Mouse (Mus musculus) heart, adult 2 months (tissue): ENCODE measurements around the gene Tnrc18. TPM values are rescaled to one million over a fixed set of nuclear protein-coding genes. Genes with fewer than 3 reads are reported as not detected.

Experiments used
- DNase-seq, 2 experiments: peaks; one replicate each; pipeline ENCODE4 v3.0.0; 2021
- H3K27ac ChIP-seq: fragments of 200-600 bp; 2 replicates; pipeline ENCODE4 v1.8.1; 2022
- H3K27me3 ChIP-seq: fragments of 200-500 bp; 2 replicates; pipeline ENCODE4 v1.6.1; 2012; ENCODE audit warnings: mild to moderate bottlenecking, low read length, inconsistent platforms, mixed read lengths; ENCODE audit not compliant: control insufficient read depth, insufficient read depth
- H3K36me3 ChIP-seq: fragments of 200-500 bp; 2 replicates; pipeline ENCODE4 v1.6.1; 2012; ENCODE audit warnings: low read length, inconsistent platforms; ENCODE audit not compliant: control insufficient read depth, insufficient read depth
- H3K4me1 ChIP-seq: fragments of 200-500 bp; 2 replicates; pipeline ENCODE4 v1.6.1; 2011; ENCODE audit warnings: low read length; ENCODE audit not compliant: control insufficient read depth, insufficient read depth
- H3K4me3 ChIP-seq: fragments of 200-600 bp; 2 replicates; pipeline ENCODE4 v1.8.1; 2022
- H3K79me2 ChIP-seq: fragments of 200-500 bp; replicated peaks from 2 replicates; pipeline ENCODE4 v1.6.1; 2012; ENCODE audit warnings: mild to moderate bottlenecking, inconsistent platforms, low read length, moderate library complexity, mixed read lengths; ENCODE audit not compliant: control insufficient read depth, insufficient read depth
- H3K9ac ChIP-seq: fragments of 200-500 bp; 2 replicates; pipeline ENCODE4 v1.6.1; 2012; ENCODE audit warnings: low read depth, mild to moderate bottlenecking, control low read depth, inconsistent platforms, low read length, mixed read lengths
- CTCF ChIP-seq: fragments of 200-600 bp; IDR thresholded peaks from 2 replicates; pipeline ENCODE4 v1.8.1; 2022; ENCODE audit warnings: antibody characterized with exemption, mild to moderate bottlenecking, moderate library complexity
- EP300 ChIP-seq: fragments of 200-500 bp; IDR thresholded peaks from 2 replicates; pipeline ENCODE4 v1.6.1; 2011; ENCODE audit warnings: low read depth, low read length, control low read depth; ENCODE audit not compliant: insufficient read depth
- POLR2A ChIP-seq: fragments of 200-500 bp; IDR thresholded peaks from 2 replicates; pipeline ENCODE4 v1.6.1; 2011; ENCODE audit warnings: mild to moderate bottlenecking, low read depth, low read length, control low read depth; ENCODE audit not compliant: insufficient read depth
- WGBS: fragments of 180-500 bp; shearing (Covaris S2); methylation state at CpG from one replicate; pipeline ENCODE4 v1.1.7; 2018; 5-methylcytosine and 5-hydroxymethylcytosine counted together
- intact Hi-C: fragments of 180-260 bp; cut with DNase I; formaldehyde crosslinking; loops from one replicate; pipeline ENCODE4 v1.15.1; 2025
- polyA plus RNA-seq: library from polyadenylated mRNA; depleted of rRNA; stranded (reverse); fragments of >200 nt; gene quantifications from 2 replicates; pipeline ENCODE4 v1.2.3, GENCODE M21; 2012
- total RNA-seq, 2 experiments: library from RNA; stranded (reverse); gene quantifications; 2 replicates each; pipeline ENCODE4 v1.2.3; 2021

The Tnrc18 gene
- total and polyA plus RNA-seq, 3 experiments, result 18.5 to 60.3 (median 49.7) TPM

DNA sequence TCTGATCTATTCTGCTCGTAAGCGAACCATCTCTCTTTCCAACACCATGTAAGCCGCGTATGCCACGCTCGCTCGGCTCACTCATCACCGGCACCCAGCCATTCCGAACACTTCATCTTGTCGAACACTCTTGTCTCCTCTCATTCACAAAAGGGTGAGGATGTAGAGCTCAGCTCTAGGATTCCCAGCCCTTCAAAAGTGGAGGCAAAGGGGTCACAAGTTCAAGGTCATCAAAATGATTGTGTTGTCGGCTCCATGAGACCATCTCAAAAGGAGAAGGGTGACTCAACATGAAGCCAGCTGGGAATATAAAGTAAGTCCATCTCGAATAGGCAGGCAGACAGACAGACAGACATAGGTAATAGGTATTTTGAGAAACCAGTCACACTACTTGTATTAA, 19.3 kb downstream of the Tnrc18 start:
- Histone ChIP-seq H3K27me3 (no peaks in the 10 kb centered on the region), H3K79me2 (peaks cover 12% of the 10 kb centered on the region), H3K4me1 (peaks cover 21% of the 10 kb centered on the region), H3K36me3 (no peaks in the 10 kb centered on the region), H3K27ac (no peak overlapping the region), H3K9ac (no peak overlapping the region), H3K4me3 (no peak overlapping the region)
- DNase-seq, result no peak
- WGBS, result 60% methylated on average over 12 of the region's 12 CpGs
- no peak for TF ChIP-seq EP300
- TF ChIP-seq CTCF, result no peak
- TF ChIP-seq POLR2A, result no peak
- intact Hi-C loops, result no loop called here

DNA sequence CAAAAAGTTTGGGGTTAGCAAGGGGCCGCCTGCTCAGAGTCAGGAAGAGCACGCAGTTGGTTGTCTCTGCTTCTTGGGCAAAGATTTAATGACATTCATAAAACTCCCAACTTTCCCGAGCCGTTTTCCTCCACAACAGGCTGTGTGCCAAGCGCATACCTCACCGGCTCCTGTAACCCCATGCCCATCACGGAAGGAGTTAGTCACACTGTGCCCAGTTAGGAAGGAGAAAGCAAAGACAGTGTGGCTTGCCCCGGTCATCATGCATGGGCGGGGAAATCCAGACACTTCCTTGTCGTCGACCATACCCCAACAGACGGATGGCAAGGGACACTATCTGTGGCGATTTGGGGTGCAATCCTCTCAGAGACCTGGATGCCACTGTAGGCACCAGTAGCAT, 19.8 kb downstream of the Tnrc18 start:
- Histone ChIP-seq H3K79me2 (peaks cover 14% of the 10 kb centered on the region), H3K4me1 (peaks cover 18% of the 10 kb centered on the region), H3K36me3 (no peaks in the 10 kb centered on the region), H3K9ac (no peak overlapping the region), H3K27ac (no peak overlapping the region), H3K4me3 (no peak overlapping the region), H3K27me3 (no peaks in the 10 kb centered on the region)
- no peak for TF ChIP-seq CTCF
- no peak for TF ChIP-seq EP300
- DNase-seq, result no peak
- intact Hi-C loops, result no loop called here
- 44% methylated on average over 13 of the region's 13 CpGs for WGBS

DNA sequence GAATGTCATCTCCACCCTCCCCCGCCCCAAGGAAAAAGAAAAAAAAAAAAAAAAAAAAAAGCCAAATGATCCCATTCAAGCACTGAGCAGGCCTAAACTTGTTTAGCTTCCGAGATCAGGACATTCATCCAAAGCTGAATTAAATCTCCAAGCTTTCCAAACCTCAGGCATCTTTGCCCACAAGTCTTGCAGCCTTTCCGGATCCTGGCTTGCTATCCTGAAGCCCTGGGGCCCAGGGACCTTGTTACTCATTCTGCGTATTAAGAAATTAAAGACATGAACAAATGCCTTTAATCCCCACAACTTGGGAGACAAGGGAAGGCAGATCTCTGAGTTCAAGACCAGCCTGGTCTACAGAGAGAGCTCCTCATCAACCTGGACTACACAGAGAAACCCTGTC, 20.5 kb downstream of the Tnrc18 start:
- Histone ChIP-seq H3K4me1 (peaks cover 15% of the 10 kb centered on the region), H3K9ac (no peak overlapping the region), H3K27ac (no peak overlapping the region), H3K36me3 (no peaks in the 10 kb centered on the region), H3K4me3 (no peak overlapping the region), H3K27me3 (no peaks in the 10 kb centered on the region), H3K79me2 (peaks cover 16% of the 10 kb centered on the region)
- no peak for TF ChIP-seq EP300
- no peak for TF ChIP-seq POLR2A
- no peak for TF ChIP-seq CTCF
- intact Hi-C loops, result no loop called here
- WGBS, result 86% methylated on average over 4 of the region's 4 CpGs
- no peak for DNase-seq

DNA sequence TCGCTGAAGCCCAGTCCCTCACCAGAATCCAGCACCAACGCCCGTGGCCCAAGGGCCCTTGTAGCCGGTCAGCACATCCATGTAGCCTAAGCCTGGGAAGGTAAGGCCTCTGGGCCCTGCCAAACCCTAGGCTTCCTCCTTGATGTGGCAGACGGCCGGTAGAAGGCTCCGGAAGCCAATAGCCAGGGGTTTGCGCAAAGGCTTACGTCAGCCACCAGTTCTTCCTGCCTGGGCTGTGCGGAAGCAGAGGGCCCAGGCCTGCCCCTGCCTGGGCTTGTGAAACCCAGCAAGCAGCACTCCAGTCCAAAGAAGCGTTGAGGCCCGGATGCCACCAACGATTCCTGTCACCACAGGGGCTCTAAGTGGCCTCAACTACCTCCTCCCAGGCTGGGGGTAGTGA, 22.9 kb downstream of the Tnrc18 start:
- intact Hi-C loops, result no loop called here
- Histone ChIP-seq H3K4me1 (peaks cover 12% of the 10 kb centered on the region), H3K4me3 (no peak overlapping the region), H3K27ac (peak overlapping the region; percentile 45), H3K36me3 (no peaks in the 10 kb centered on the region), H3K79me2 (peaks cover 11% of the 10 kb centered on the region), H3K27me3 (no peaks in the 10 kb centered on the region), H3K9ac (peak overlapping the region; percentile 37; the same call in 1 of the 2 replicates)
- DNase-seq, result peak; percentile 63 to 79
- TF ChIP-seq POLR2A (no peak), CTCF (no peak), EP300 (no peak)
- WGBS, result 58% methylated on average over 13 of the region's 13 CpGs

DNA sequence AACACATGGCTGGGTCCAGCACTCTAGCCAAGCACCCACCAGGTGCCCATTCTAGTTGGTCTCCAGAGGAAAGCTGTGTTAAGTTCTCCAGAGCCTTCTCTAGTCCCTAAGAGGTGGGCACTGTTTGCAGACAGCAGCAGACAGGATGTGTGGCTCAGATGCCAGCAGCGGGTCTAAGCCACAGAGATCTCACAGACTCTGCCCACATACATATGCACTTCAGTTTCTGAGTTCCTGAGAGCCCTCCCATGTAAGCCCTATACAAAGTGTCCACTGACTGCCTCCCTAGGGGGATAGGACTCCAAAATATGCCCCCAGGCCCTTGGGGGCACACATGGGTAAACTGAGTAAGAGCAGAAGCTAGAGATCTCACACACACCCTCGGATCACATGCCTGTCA, 23.3 kb downstream of the Tnrc18 start:
- peaks cover 13% of the 10 kb centered on the region for H3K79me2 ChIP-seq
- no peaks in the 10 kb centered on the region for H3K36me3 ChIP-seq
- TF ChIP-seq EP300 (no peak), POLR2A (no peak), CTCF (no peak)
- no peaks in the 10 kb centered on the region for H3K27me3 ChIP-seq
- no peak overlapping the region for H3K4me3 ChIP-seq
- 72% methylated on average over 2 of the region's 2 CpGs for WGBS
- intact Hi-C loops, result no loop called here
- peak overlapping the region; percentile 37; the same call in 1 of the 2 replicates for H3K9ac ChIP-seq
- DNase-seq, result no peak
- H3K27ac ChIP-seq, result peak overlapping the region; percentile 45
- peaks cover 12% of the 10 kb centered on the region for H3K4me1 ChIP-seq

DNA sequence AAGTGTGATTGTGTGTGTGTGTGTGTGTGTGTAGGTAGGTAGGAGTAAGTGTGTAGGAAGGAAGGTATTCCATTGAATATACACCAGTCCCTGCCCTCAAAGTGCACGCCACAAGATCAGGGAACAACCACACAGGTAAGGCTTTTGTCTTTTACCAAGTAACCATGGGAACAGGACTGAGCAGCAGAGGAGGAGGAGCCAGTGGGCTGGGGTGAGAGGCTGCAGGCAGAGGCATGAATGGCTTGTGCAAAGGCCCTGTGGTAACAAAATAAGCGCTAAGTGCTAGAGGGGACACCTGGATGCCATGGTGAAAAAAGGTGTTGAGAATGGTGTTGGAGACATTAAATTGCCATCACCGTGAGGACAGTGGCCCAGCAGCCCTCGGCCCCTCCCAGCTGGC, 24.9 kb downstream of the Tnrc18 start:
- Histone ChIP-seq H3K9ac (no peak overlapping the region), H3K79me2 (peaks cover 21% of the 10 kb centered on the region), H3K4me3 (no peak overlapping the region), H3K36me3 (no peaks in the 10 kb centered on the region), H3K27me3 (no peaks in the 10 kb centered on the region), H3K4me1 (peaks cover 5% of the 10 kb centered on the region), H3K27ac (no peak overlapping the region)
- intact Hi-C loops, result no loop called here
- TF ChIP-seq CTCF, result no peak
- TF ChIP-seq EP300, result no peak
- no peak for TF ChIP-seq POLR2A
- WGBS, result 95% methylated on average over 4 of the region's 4 CpGs
- DNase-seq, result no peak
